Mouse (Mus musculus): ENCODE measurements around the gene Ptprd. TPM values are rescaled to one million over a fixed set of nuclear protein-coding genes. Genes with fewer than 3 reads are reported as not detected.
A peak's percentile ranks its signal among the peaks of the same experiment; 100 is the strongest.
"Not testable (repeated sequence)": the region's sequence is repeated elsewhere in the genome, so short reads cannot be mapped to it uniquely, and the experiment has no call there.

Gene Ptprd
- total RNA-seq, 4 experiments from 2014 or later: 270 to 296 (median 280) TPM

DNA sequence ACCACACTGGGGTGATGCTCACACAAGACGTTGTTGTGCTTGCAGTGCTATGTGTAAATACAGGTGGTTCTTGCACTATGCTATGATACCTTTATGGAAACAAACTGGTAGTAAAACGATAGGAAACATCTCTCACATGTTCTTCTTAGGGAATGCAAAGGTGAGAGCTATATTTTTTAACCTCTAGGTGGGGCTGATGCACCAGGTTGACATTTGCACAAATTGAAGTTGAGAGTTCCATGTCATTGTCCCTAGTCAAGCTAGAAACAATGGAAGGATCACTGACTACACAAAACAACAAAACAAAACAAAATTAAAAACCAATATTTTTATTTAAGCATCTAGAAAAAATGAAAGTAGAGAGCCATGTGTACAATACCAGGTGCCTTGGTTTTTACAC lies 250.1 kb downstream of the Ptprd start:
- no peak for DNase-seq (ENCODE audit: low spot score in 2 of 2)

DNA sequence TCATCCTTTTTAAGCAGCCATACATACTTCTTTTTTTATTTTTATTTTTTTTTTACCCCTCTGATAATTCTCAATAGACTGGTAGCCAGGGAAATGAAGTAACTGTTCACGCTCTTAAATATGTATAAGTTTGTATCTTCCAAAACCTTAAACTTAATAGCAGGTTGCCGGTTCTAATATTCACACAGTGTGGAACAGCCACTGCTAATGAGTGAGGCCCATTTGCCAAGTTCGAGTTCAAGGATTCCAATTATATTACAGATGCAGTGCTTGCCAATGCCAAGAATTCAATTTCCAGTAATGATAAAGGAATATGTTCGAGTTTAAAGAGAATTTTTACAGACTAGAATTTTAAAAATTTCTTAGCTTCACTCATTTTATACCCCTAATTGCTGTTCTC lies 322.3 kb downstream of the Ptprd start:
- DNase-seq (ENCODE audit: low spot score in 2 of 2): no peak

DNA sequence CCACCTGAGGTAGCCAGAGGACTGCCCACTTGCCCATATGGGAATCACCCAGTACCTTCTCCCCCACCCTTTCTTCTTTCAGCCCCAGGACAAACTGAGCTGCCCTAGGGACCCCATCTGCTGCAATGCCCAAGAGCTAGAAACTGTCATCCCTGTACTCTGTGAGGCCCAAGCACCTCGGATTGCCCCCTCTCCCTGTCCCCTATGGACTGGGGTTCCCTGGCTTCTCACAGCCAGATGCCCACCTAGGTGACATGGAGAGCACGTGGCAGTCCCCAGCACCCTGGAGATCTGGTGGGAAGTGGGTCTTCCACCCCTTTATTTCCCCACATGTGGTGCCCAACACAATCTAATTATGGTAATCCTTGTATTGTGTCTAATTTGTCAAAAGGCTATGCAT lies 331.5 kb downstream of the Ptprd start:
- no peak for DNase-seq (ENCODE audit: low spot score in 2 of 2)

DNA sequence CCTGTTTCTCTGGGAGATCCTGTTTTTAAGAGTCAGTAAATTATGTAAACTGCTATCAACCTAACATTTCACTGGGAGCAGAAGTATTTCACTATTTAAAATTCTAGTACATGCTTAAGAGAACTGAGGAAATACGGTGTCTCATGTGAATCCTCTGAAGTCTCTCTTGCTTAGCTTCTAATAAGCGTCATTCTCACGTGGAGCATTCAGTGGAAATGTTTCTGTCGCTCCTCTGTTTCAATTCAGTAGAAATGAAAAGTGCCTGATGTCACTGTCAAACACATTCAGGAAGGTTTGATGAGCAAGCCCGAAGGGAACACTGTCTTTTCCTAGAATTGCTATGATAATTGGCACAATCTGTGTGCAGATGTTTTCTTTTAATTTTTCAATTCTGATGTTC lies 350.5 kb downstream of the Ptprd start:
- DNase-seq (ENCODE audit: low spot score in 2 of 2): no peak

DNA sequence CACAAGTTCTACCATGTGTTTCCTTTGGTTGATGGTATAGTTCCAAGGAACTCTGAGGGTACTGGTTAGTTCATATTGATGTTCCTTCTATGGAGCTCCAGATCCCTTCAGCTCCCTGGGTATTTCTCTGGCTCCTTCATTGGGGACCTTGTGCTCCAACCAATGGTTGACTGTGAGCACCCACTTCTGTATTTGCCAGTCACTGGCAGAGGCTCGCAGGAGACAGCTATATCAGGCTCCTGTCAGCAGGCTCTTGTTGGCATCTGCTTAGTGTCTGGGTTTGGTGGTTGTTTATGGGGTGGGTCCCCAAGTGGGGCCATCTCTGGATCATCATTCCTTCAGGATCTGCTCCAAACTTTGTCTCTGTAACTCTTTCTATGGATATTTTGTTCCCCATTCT lies 414.4 kb downstream of the Ptprd start:
- not testable (repeated sequence) for DNase-seq (ENCODE audit: low spot score in 2 of 2)

DNA sequence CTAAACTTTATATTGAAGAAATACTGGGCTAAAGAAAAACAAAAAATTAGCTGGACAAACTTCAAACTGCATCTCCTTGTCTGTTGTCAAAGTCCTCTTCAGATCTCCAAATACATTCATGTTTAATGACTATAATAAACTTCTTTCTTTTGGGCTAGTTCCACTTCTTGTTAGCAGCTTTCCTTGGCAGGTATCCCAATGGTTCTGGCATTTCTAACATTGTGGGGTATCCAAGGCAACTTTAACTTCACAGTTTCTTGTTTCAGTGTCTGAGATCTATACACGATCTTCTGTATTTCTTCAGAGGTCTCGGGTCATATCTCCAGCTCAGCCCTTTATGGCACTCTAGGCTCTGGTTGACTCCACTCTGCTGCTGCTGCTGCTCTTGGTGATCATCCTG lies 434.5 kb downstream of the Ptprd start:
- no peak for DNase-seq (ENCODE audit: low spot score in 2 of 2)

DNA sequence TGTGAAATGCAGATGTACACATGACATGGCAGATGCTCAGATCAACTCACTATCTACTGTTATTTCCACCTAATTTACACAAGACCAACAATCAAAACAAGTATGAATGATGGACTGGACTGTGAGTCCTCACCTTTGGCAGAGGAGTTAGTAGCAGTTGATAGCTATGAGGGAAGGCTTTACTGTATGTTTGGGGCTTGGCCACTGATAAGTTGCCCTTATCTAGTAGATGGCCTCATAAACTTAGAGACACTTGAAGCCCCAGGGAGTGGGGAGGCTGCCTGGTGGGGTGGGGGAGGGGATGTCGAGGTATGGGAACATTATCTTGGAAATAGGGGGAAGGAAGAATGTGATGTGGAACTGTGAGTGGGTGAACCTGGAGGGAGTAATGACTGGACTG lies 448.0 kb downstream of the Ptprd start:
- no peak for DNase-seq (ENCODE audit: low spot score in 2 of 2)

DNA sequence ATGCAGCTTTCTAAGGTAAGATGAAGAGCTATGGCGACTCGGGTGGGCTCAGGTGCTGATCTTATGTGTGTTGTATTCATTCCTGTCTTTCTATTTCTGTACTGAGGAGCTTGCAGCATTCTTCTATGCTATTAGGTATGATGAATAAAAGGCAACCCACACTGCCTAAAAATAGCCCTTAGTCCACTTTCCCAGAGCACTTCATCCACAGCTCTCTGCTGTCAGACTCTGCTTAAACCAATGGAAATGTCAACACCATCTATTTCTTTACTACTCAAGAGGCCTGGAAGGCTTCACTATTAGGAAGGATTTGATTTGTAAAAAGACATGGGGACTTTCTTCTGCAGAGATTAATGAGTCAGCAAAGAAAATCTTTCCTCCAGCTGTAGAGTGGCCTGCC lies 468.4 kb downstream of the Ptprd start:
- no peak for DNase-seq (ENCODE audit: low spot score in 2 of 2)

DNA sequence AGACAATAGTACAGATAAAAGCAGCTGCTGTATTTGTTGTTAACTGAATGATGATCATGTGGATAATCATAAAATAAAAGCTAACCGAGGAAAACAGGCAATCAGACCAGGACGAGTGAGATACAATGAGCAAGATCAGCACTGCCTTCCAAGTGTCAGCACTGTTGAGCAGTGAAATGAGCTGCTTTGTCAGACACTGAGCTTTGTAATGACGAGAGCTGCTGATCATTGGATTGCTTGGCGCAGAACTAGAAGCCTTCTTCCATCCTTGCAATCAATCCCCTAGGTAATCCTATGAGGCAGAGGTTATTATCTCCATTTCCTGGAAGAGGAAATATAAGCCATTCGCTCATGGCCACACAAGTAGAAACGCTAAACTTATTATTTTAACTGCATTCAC lies 489.9 kb downstream of the Ptprd start:
- DNase-seq (ENCODE audit: low spot score in 2 of 2): no peak

DNA sequence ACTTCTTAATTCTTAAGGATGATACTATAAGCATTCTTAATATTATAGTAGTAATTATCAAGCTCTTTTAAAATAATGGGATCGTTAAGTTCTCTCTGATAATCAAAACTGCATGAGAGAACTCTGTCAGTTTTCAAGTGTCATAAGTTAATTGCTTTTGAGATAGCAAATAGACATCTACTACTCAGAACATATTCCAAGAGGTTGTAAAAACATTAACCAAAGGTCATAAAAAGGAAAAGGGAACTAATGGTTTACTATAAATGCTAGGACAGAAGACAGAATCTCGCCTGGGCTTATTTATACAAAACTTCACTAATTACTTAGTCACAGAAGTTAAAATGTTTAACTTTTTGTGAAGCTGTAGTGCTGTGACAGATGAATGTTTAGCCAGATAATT lies 494.0 kb downstream of the Ptprd start:
- DNase-seq (ENCODE audit: low spot score in 2 of 2): no peak

DNA sequence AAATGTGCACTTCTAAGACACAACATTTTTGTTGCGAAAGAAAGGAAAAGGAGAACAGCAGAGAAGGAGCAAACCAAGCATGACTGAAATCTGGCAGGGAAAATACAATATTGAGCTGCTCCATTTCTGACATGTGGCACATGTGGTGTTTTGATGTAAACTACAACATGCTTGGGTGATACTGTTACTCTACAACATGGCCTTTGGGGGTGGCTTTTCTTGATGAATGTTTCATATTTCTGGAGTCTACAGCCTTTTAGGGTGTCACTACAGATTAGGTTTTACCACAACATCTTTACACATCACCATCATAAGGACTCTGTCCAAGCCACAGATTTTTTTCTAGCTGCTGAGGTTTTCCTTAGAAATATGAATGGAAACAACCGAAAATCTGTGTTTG lies 501.5 kb downstream of the Ptprd start:
- no peak for DNase-seq (ENCODE audit: low spot score in 2 of 2)

DNA sequence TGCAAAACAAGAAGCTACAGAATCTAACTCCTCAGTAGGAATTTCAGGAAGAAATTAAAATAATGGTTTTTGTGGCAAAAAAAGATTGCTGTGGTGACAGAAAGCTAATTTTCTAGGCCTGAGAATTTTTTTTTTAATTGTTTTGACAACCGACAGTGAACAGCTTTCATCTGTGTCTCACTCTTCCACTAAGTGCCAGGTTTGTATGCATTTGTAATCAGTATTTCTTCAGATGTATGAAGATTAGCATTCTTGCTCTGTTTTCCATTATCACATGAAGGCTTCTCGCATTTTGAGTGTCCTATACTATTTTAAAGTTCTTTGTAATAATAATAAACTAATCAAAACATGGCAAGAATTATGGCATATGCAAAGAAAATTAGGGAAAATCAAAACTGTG lies 513.5 kb downstream of the Ptprd start:
- no peak for DNase-seq (ENCODE audit: low spot score in 2 of 2)

DNA sequence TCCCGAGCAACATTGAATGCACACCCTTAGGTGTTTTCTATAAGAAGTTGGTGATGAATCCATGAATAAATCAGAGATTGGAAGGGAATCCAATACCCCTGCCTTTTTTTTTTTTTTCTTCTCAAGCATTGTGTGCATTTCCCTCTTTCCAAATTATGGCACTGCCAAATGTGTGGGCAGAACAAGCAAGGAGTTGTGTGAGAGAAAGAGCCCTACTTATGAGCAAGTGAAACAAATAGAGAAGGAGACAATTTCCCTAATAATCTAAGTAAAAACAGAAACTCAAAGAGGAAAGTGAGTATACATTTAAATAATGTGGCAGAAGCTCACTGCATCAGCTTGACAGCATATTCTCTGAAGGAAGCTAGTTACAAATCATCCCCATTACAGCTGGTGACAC lies 536.0 kb downstream of the Ptprd start:
- DNase-seq (ENCODE audit: low spot score in 2 of 2): no peak

DNA sequence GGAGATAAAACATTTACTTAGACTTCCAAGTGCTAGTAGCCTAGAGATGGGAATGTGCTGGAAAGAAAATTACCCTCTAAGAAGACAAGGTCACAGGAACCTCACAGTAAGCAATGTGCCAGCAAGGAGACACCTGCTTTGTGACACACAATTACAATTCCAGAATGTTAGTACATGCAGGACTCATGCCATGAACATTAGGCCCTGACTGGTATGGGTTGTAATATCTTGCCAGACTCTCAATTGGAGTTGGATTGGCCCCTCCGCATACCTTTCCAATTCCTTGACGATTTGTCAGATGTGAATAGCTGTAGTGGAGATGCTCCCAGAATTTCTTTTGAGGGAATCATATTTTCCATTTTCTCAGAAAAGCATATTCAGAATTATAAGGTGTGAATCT lies 547.0 kb downstream of the Ptprd start:
- no peak for DNase-seq (ENCODE audit: low spot score in 2 of 2)

DNA sequence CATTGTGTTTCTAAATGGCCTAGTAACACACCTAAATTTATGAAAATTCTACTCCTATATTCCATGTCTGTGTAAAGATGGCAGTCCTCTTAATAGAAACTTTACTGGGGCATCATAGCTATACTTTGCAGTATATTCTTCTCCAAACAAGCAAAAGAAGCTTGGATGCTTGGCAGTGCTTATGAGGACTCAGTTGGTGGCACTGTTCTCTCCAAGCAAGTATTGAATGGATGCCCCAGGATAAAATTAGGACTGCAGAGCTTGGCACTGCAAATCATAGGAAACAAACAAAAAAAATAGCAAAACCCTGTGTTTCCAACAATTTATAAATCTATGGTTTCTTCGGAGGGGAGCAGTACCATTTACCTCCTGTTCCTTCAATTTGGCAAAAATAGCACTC lies 549.5 kb downstream of the Ptprd start:
- DNase-seq (ENCODE audit: low spot score in 2 of 2): no peak

DNA sequence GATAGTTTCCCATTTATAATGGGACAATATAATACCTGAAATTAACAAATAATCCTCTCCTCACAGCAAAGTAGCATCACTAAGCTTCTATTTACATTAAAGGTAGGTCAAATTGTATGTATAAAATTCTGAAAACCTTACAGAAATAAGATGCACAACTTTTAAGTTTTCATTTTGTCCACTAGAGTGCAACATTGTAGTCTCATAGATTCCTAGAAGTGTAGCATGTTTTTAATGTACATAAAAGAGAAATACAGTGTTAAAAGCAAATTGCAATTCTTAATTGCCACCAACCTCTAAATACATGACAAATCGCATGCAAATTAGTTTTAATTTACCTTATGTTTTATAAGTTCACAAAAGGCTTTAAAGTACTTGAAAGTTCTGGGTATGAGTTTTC lies 556.1 kb downstream of the Ptprd start:
- no peak for DNase-seq (ENCODE audit: low spot score in 2 of 2)

DNA sequence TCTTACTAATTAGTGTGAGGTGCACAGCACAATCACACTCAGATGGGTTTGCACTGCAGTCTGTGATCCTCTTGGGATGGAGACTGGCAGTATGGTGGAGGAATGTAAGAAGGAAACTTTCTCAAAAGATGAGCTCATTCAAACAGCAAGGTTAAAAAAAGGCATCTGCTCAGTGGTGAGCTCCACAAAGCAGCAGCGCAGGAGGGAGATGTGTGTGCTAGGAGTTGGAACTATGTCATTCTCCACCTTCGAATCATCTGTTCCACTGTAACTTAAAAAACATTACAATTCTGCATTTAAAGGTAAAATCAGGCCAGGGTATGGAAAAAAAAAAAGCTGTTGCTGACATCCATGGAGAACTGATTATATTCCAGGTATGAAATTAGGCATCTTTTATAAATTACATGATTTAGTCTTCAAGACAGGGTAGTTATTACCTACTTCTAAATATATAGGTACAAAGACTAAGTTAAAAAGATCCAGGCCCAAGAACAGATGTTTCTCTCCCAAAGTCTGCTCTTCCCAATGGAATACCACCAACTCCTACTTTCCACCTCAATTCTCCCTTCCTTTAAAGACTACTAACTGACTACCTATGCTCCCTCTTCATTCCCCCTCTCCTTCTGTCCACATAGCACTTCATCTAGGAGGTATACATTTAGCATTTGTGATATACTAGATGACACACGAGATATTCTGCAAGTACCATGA lies 562.0 kb downstream of the Ptprd start:
- DNase-seq (ENCODE audit: low spot score in 2 of 2): peak in 1 of 2 experiments; percentile 81

DNA sequence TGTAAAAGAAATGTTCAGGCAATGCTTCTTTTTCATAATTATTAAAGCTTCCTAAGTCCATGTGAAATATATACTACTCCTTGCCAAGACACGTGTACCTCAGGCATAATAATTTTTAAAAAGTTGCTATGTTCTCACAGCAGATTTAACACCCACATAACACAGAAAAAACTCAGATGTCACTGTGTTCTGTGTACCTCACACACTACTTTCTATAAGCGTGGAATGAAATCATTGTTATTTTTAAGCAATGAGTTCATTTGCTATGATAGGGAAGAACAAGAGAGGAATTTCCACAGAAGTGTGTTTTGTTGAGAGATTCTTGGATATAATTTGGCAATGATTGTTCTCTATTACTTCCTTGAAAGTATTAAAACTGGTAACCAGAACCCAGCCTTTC lies 562.9 kb downstream of the Ptprd start:
- DNase-seq (ENCODE audit: low spot score in 2 of 2): no peak

DNA sequence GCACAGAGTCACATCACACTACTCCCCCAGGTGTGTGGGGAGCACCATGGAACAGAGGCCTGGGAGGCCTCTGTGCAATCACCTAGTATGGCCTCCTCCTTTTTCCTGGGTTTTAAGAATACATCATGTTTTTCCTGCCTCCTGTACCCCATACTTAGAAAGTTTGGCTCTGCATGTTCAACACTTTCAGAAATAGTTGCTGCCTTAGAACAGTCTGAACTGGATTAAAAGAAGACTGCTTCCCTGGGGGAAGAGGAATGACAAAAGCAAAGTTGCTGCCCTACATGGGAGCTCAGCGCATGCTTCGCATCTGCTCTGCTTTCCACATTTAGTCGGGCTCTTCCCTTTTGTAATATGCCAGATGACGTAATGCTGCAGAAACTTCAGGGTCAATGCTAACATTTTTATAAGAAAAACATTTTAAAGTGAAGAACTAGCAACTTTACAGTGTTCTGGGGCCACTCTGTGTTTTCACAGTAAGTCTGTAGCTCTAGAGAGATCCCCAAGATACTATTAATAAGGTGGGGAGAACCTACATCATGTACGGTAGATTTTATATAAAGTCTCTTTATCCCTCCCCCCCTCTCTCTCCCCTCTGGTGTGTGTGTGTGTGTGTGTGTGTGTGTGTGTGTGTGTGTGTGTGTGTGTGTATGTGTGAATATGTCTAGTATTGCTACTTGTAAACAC lies 564.2 kb downstream of the Ptprd start:
- DNase-seq (ENCODE audit: low spot score in 2 of 2): peak in 1 of 2 experiments; percentile 79

DNA sequence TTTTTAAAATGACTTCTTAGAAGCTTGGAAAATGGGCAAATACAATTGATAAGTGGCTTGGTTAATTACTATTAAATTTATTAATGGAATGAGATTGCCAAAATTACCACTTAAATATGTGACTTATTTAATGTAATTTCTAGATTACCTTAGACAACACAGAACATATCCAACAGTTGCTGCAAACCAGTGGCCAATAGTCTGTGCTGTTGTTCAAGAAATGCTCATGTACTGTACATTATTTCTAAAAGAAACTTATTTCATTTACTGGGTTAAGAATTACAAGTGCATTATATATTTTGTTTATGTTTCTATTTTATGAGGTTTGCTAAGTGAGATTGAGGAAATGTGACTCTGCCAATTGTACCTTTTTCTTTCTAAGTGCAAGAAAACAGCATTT lies 567.3 kb downstream of the Ptprd start:
- DNase-seq (ENCODE audit: low spot score in 2 of 2): no peak

DNA sequence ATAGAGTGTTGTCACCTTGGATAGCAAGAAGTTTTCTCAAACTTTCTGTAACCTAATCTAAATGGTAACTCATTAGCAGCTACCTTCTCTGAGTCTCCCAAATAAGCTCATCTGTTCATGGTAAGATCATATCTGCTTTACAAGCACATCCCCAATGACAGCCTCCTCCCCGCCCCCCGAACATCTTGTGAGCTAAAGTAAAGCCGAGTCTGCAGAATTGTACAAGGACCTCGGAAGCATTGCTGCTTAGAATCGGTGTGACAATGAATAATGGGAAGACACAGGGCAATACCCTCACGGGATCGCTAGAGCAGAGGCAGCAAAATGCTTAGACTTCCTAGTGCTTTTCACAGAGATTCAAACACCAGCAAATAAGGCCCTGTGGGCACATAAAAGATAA lies 571.7 kb downstream of the Ptprd start:
- DNase-seq (ENCODE audit: low spot score in 2 of 2): peak in 1 of 2 experiments; percentile 40

DNA sequence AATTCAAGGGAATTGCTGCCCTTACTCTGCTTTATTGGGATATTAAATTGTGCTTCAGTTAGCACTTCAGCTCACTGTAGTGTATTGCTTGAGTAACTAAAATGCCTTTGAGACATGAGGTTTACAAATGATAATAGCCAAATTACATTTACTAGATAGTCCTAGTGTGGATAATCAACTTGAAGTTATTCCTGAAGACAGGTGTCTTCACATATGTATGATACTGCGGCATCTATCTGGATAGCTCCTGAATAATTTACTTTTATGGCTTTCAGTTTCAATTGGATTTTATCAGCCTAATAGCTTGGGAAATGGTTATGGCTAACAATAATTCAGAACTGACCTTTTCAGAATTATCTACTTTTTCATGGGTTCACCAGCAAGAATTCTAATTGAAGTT lies 598.6 kb downstream of the Ptprd start:
- DNase-seq (ENCODE audit: low spot score in 2 of 2): no peak

DNA sequence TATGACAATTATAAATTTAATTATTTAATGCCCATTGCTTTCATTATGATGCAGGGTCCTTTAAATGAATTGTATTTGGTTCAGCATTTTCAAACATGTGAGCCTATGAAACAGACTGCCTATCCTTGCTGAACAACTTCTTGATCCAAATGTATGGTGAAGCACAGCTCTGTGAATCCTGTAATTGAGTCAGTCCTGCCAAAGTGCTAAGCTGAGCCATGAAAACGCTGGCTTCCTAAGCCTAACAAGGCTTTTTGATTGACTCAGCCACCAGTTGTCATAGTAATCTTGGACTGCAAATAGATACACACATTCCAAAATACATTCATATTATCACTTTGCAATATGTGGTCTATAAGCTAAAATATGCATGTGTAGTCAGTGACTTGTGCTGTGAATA lies 625.1 kb downstream of the Ptprd start:
- peak in 1 of 2 experiments; percentile 21 for DNase-seq (ENCODE audit: low spot score in 2 of 2)

Data from left cerebral cortex, adult 8-10 months (tissue).